ENCODE assay signal across 21 mouse cellular contexts in the genomic region with DNA sequence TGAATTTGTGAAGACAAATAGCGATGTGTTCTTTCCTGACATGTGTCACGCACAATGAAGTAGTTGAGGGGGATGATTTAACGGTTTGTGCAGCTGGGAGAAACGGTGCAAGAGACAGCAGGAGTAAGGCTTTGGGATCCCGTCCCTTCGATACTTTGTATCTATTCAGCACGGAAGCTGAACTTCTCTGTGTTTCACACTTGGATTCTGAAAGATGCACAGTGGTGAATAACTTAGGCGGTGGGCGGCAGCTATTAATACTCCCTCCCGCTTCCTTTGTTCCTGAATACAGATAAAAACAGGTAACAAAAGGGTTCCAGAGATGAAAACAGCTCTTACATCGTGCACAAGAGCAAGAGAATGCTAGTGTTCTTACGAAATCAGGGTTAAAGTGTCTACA.
DNase-seq lines count a peak whose midpoint lies in the region; ATAC-seq lines count a peak whose summit lies in the region.
"Had no signal": no experiment of that assay in that cellular context is flagged by ENCODE, and none has a peak within 500 bp of the region (broad histone marks: within the 10 kb centered on the region; RNA-seq: fewer than 3 reads in every experiment).

No protein-coding gene starts in this region.

- H3K4me2 ChIP-seq in heart, embryonic 13.5 days = no peak overlapping the region
- H3K4me2 ChIP-seq: embryonic facial prominence, embryonic 13.5 days; forebrain, embryonic 13.5 days; hindbrain, embryonic 14.5 days; intestine, embryonic 15.5 days had no signal

- peak; percentile 49 for DNase-seq in heart, adult 11 months
- DNase-seq in heart, postnatal 36 days = no peak
- DNase-seq in heart, postnatal 10 days = no peak
- peak; percentile 59 for DNase-seq in right cerebral cortex, adult 2 months (ENCODE audit: low spot score in 2 of 2)
- no peak for DNase-seq in right cerebral cortex, postnatal 25 days
- no peak for DNase-seq in retina, postnatal 1 day
- DNase-seq: adrenal gland, postnatal 14 days; cerebellum, adult 18-20 months; cerebellum, adult 9-11 months; cerebellum, postnatal 36 days; gastrocnemius, postnatal 10 days; heart, postnatal 14 days had no signal

- no peak for ATAC-seq in heart, embryonic 13.5 days (ENCODE audit: extremely low read depth, insufficient number of reproducible peaks, low FRiP score, low TSS enrichment)
- ATAC-seq: activated CD4-positive, CD25-positive, alpha-beta regulatory T cell, adult 4 months; forebrain, embryonic 13.5 days; intestine, embryonic 15.5 days; Patski had no signal

- intact Hi-C loops in heart, postnatal 36 days (cut with DNase I) = no loop called here
- intact Hi-C loops in heart, postnatal 10 days (cut with DNase I) = no loop called here

- H3K27ac ChIP-seq in heart, embryonic 13.5 days (replicated peaks) = peak overlapping the region; percentile 26
- H3K27ac ChIP-seq: embryonic facial prominence, embryonic 13.5 days; forebrain, embryonic 13.5 days; hindbrain, embryonic 10.5 days; hindbrain, embryonic 14.5 days; intestine, embryonic 15.5 days had no signal

- H3K4me1 ChIP-seq in heart, embryonic 13.5 days = peaks cover 35% of the 10 kb centered on the region

- no peaks in the 10 kb centered on the region for H3K27me3 ChIP-seq in heart, embryonic 13.5 days (replicated peaks)
- H3K27me3 ChIP-seq: CH12.LX; embryonic facial prominence, embryonic 13.5 days; forebrain, embryonic 13.5 days; intestine, embryonic 15.5 days; Patski had no signal

- no peak overlapping the region for H3K4me3 ChIP-seq in heart, embryonic 13.5 days
- H3K4me3 ChIP-seq: embryonic facial prominence, embryonic 13.5 days; forebrain, embryonic 13.5 days; hindbrain, embryonic 10.5 days; intestine, embryonic 15.5 days had no signal

- no peaks in the 10 kb centered on the region for H3K36me3 ChIP-seq in heart, embryonic 13.5 days
- H3K36me3 ChIP-seq: embryonic facial prominence, embryonic 13.5 days; hindbrain, embryonic 10.5 days; intestine, embryonic 15.5 days had no signal

- no peaks in the 10 kb centered on the region for H3K9me3 ChIP-seq in heart, embryonic 13.5 days
- H3K9me3 ChIP-seq: embryonic facial prominence, embryonic 13.5 days; forebrain, embryonic 13.5 days; hindbrain, embryonic 10.5 days; intestine, embryonic 15.5 days had no signal

- 62% methylated on average over 12 of the region's 12 CpGs for WGBS in heart, embryonic 13.5 days

- no peak overlapping the region for H3K9ac ChIP-seq in heart, embryonic 13.5 days
- H3K9ac ChIP-seq: embryonic facial prominence, embryonic 13.5 days; forebrain, embryonic 13.5 days; hindbrain, embryonic 14.5 days; intestine, embryonic 15.5 days had no signal

Comparison
In these comparisons a context has a peak if more than half of its experiments do, and no peak if none do; other contexts are left out.
1. DNase-seq: peak in heart, adult 11 months (single experiment) and right cerebral cortex, adult 2 months (2 of 2); none in heart, postnatal 36 days (0 of 2), heart, postnatal 10 days (0 of 2), right cerebral cortex, postnatal 25 days (single experiment) and retina, postnatal 1 day (single experiment).